Mouse (Mus musculus): Measurements from ENCODE around the gene Mllt11. TPM values are rescaled to one million over a fixed set of nuclear protein-coding genes. Genes with fewer than 3 reads are reported as not detected.
A peak's percentile ranks its signal among the peaks of the same experiment; 100 is the strongest.

Mllt11 gene
- total RNA-seq, 2 experiments from 2014 or later: 41.2 to 43.5 TPM

DNA sequence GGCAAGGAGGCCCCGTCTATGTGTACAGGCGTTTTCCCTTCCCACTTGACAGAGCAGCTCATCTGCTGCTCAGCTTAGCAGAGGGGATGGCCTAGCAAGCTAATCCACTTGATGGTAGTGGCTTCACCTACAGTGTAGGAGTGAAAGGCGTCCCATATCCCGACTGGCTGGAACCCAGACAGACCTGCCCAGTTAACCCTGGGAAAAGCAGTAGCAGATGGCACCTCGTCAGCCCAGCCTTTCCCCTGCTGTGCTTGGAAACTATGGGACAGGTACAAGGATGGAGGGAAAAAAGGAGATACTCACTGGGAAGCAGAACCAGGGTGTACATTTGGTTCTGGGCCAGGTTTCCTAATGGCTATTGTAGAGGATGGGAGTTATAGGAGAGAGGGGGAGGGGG is 18.4 kb upstream of the Mllt11 start:
- intact Hi-C loops (cut with DNase I; ENCODE audit: low total_unique reads): no loop called here
- DNase-seq: no peak

DNA sequence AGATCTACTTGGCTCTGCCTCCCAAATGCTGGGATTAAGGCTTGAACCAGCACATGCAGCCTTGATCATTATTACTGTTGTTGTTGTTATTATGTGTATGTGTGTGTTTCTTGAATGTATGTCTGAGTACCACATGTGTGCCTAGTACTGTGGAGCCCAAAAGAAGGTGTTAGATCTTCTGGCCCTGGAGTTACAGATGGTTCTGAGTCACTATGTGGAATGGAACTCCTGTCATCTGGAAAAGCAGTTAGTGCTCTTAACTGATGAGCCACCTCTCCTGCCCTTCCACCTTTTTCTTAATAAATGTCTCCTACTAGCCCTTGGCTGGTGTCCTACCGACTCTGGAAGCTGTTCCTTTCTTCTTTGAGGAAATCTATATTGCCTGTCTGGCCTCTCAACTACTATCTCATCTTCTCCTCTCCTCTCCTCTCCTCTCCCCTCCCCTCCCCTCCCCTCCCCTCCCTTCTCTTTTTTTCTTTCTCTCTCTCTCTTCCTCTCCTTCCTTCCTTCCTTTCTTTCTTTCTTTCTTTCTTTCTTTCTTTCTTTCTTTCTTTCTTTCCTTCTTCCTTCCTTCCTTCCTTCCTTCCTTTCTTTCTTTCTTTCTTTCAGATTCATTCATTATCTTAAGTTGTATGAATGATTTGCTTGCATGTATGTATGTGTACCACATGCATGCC is 15.8 kb upstream of the Mllt11 start:
- no peak for DNase-seq
- intact Hi-C loops (cut with DNase I; ENCODE audit: low total_unique reads): no loop called here

DNA sequence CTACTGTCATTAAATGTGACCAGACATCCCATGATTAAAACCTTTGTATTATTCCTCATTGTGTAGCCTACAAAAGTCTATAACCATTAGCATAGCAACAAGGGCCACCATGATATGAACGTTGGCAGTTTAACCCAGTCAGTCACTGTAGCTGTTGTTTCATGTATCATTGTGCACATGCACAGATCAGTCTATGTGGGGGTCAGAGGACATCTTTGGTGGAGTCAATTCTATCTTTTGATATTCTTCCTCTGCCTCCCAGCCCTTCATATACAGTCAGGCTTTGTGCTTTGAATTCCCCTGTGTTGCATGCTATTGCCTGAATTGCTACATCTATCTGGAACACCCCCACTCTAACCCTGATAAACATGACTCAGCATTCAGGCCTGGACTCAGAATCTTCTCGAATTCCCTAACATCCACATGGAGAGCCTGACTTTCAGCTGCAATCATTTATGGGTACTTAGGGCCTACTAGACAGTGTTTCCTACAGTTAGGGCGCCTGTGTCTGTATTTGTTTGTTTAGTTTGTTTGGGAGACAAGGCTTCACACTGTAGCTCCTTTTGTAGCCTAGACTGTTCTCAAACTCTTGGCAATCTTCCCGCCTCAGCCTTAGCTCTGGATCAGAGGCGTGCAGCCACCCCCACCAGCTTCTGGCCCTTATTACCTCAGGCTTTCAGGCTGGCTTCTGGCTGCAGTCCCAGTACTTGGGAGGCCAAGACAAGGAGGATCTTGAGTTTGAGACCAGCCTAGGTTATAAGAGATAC is 14.7 kb upstream of the Mllt11 start:
- peak; percentile 37 for DNase-seq
- intact Hi-C loops (cut with DNase I; ENCODE audit: low total_unique reads): no loop called here

DNA sequence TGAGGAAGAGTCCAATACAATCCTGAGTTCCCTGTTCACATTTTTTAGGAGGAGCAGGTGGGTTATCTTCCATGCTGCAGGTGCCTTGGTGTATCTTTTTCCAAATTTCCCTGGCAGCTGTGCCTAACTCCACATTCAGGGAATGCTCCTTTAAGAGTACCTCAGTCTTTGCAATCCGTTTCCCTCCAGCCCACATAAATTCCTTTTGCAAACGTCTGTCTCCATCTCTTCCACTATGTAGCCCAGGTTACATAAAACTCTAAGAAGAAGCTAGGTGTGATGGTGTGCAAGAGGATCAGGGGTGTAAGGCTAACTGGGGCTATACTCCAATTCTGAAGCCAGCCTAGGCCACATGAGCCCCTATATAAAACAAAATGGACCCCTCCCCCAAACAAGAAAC is 11.1 kb upstream of the Mllt11 start:
- no peak for DNase-seq
- intact Hi-C loops (cut with DNase I; ENCODE audit: low total_unique reads): no loop called here

DNA sequence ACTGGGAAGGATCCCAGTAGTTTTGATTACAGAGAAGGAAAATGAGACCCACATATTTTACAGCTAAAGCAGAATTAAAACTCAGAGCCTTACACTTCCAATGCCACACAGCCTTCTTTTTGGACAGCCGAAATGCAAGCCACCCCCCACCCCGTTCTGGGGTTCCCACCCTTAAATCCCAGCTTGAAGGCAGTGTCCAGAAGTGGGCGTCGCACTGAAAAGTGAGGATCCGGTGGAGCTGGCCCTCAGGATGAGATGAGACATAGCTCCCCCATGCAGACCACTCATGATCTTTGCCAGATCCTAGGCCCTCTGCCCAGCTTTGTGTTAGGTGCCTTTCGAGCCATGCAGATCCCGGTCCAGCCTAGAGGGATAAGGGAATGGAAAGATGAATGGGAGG is 9.5 kb upstream of the Mllt11 start, which contains the start of gene Gm128:
TSS of gene Gm128 (minus strand) at position 101 of the 400 bp plus-strand sequence.
- no peak for DNase-seq
- intact Hi-C loops (cut with DNase I; ENCODE audit: low total_unique reads): no loop called here

DNA sequence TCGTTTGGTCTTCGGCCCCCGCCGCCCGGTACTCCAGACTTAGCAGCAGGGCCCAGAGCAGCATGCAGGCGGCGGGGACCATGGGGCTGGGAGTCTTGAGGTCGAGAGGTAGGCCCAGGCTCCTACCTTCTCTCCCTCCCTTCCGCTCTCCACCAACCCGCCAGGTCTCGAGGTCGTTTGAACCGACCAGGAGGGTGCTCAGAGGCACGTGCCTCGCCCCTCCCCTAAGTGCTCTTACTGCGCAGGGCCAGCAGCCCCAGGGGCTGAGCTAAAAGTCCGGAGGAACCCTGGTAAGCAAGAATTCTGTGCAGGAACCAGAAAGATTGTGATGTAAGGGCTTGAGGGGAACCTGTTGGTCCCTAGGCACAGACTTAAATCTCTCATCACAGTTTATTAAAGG is 8.9 kb upstream of the Mllt11 start:
- intact Hi-C loops (cut with DNase I; ENCODE audit: low total_unique reads): no loop called here
- DNase-seq: no peak

DNA sequence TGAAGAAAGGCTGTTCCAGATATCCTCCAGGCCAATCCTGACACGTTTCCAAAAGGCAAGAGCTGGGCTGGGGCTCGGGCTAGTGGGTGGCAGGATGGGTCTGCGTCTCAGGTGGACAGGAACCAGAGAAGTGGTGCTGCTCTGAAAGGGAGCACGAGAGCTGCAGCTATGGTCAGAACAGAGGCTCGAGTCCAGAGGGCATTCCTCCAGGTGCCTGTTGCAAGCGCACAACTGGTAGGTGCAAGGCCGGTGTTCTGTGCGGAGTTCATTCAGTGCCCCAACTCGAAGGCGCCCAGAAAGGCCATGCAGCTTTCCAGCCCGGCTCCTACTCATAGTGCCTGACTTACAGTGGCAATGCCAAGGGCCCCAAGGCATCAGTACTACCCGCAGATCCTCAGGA is 8.0 kb upstream of the Mllt11 start:
- no peak for DNase-seq
- intact Hi-C loops (cut with DNase I; ENCODE audit: low total_unique reads): no loop called here

DNA sequence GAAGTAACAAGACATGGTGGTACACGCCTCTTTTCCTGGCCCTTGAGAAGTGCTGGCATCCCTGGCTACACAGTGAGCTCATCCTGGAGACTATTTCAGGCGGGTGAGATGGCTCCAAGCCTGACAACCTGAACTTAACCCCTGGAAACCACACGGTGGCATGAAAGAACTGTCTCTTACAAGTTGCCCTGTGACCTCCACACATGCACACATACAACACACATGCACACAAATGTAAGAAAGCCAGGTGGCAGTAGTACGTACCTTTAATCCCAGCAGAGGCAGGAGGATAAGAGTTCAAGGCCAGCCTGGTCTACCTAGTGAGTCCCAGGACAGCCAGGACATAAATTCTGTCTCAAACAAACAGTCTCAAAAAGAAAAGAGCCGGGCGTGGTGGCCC is 7.1 kb upstream of the Mllt11 start:
- no peak for DNase-seq
- intact Hi-C loops (cut with DNase I; ENCODE audit: low total_unique reads): no loop called here

DNA sequence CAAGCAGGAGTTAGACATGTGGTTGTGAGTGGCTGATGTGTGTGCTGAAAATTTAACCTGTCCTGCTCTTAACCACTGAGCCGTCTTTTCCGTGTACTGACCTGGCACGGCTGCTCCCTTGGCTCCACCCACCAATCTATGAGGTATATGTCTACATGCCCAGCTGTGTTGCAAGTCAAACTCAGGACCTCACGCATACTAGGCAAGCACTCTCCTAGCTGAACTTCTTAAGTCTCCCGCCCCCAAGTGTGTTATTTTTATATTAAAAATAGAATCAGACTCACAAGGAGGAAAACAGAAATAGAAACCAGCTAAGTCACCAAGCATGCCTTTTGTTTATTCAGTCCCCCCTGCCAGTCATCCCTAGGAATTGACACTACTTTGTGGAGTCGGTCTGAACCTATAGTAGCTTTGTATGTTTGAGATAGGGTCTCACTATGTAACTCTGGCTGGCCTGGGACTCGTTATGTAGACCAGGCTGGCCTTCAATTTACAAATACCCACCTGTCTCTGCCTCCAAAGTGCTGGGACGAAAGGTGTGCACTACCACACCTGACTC is 5.6 kb upstream of the Mllt11 start:
- intact Hi-C loops (cut with DNase I; ENCODE audit: low total_unique reads): no loop called here
- DNase-seq: no peak

DNA sequence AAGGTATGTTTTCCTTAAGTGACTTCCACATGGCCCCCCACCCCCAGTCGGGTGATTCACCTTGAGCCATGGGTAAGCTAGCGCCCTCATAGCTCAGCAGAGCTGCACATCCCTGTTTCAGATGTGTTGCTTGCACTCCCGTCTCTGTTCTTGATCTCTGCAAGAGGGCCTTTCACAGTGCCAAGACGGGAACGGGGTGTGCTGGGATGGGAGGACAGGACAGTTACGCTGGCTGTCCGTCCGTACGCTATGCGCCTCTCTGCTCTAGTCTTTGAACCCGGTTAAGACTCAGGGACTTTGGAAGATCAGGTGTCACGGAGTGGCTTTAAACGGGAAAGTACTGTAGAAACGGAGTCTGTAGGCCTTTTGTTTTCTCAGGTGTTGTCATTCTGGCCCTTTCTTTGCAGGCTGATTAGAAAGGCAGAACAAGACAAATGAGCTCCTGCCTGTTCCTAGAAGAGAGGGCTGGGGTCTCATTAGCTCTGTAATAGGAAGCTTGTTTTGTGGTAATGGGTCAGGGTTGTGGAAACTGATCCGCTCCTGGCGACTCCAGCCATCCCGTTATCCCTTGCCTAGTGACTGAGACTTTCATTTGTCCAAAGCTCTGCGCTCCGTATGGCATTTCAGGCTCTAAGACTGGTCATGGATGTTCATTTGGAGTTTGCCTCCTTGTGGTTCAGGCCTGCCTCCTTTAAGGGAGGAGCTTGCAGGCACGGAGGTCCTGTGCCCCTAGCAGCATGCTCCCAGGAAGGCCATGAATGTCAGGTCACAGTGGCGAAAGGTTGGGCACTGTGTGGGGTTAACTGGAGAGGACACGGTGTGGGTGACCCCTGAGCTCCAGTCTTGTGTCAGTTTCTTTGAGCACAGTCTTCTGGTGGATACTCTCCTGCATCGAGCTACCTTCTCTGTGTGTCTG is 3.7 kb upstream of the Mllt11 start:
- intact Hi-C loops (cut with DNase I; ENCODE audit: low total_unique reads): no loop called here

DNA sequence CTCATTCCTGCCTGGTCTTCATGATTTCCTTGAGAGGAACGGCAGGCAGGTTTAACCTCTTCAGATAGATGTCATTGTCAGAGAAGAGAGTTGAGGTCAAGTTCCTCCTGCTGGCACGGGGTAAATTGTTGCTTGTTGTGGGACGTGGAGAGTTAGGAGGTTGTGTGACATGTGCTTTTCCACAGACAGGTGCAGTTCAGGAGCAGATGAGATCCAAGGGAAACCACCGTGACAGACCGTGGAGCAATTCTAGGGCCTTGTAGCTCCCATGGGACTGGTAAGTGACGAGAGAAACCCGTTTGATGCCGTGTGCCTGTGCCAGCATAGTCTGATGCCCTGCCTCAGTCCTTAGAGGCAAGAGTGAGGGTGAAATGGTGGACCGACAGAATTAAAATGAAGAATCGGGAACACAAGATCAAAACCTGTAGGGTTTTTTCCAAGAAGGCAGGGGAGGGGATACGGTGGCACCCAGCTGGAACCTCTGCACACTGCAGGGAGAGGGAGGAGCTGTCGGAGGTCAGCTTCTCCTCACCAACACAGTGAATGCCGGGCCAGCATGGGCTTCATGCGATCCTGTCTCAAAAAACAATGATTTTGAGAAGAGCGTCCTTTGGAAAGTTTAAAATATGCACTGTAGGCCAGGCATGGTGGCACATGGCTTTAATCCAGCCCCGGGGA is 1.5 kb upstream of the Mllt11 start:
- no peak for DNase-seq
- intact Hi-C loops (cut with DNase I; ENCODE audit: low total_unique reads): no loop called here

More for the DNA sequence above, 3.7 kb upstream of the Mllt11 start:
- no peak for DNase-seq

DNA sequence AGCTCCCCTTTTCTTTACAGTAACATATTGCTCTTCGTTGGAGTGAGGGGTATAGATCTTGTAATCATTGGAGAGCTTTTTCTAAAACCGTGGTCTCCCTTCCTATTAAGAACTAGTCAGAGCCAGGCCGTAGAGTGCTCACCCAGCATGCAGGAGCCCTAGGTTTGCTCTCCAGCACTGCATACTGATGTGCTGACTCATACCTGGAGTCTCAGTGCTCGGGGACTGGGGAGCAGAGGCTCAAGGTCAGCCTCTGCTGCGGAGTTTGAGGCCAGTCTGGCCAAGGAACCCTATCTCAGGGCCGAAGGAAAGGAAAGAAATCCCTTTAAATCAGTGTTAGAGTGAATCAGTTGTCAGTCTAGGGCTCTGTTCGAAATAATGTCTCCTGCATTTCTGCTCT is 800 bp upstream of the Mllt11 start:
- intact Hi-C loops (cut with DNase I; ENCODE audit: low total_unique reads): no loop called here
- no peak for DNase-seq

DNA sequence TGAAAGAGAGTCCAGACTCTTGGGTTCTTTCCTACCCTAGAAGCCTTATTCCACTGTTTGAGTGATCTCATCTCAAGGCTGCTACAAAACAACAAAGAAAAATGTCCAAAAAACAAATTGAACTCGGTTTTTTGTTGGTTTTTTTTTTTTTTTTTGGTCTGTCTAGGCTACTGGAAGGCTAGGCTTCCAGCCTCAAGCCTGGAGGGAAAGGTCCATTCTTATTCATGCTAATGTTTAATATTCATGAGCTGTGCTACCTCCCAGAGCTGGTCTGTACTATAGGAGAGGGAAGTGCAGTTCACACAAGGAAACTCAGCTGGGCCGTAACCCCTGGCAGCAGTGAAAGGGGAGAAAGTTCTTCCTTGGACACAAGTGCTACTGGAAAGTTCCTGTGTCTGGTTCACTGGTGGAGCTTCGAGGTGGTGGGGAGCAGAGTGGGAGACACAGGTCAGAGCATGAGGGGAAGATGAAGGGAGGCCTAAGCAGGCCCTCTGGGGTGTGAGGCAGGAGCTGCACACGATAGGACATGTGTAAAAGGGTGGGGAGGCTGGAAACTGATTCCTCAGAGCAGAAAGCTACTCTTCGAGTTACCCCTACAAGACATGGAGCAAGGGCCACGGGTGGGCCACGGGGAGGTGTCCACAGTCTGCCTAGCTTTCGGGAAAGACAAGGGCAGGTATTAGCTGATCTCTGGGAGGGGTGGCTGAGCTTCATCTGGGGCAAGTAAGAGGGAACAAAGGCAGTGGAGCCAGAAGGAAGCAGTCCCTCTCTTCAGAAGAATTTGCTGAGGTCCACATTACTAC is 1.3 kb downstream of the Mllt11 start:
- intact Hi-C loops (cut with DNase I; ENCODE audit: low total_unique reads): no loop called here

DNA sequence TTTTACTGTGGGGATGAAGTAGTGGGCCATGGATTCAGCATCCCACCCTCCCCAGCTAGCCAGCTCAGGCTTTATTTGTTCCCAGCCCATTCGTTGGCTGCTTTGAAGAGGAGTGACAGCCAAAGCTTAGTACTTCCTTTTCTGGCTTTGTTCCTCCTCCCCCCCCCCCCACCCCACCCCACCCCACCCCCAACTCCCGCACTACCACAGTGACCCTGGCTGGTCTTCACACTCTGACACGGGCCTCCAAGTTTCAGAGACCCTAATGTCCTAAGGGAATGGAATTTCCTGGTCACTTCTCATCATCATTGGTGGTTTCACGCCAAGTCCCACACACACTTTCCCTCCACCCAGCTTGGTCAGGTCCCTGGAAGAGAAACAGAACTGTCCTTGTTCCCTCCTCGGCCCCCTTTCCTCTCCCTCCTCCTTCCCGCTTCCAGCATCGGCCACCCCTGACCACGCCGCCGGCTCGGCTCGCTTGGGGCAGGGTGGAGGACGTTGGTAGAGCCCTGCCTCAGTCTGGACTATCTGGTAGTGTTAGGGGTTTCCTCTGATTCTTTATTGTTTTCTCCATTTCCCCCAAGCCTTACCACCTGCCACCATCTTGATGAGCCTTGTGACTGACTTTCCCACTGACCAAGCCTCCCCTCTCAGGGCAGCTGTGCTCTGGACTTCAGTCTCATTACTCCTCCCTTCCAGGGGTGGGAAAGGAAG is 2.0 kb downstream of the Mllt11 start:
- peak; percentile 54 for DNase-seq
- intact Hi-C loops (cut with DNase I; ENCODE audit: low total_unique reads): no loop called here

More for the DNA sequence above, 1.3 kb downstream of the Mllt11 start:
- no peak for DNase-seq

DNA sequence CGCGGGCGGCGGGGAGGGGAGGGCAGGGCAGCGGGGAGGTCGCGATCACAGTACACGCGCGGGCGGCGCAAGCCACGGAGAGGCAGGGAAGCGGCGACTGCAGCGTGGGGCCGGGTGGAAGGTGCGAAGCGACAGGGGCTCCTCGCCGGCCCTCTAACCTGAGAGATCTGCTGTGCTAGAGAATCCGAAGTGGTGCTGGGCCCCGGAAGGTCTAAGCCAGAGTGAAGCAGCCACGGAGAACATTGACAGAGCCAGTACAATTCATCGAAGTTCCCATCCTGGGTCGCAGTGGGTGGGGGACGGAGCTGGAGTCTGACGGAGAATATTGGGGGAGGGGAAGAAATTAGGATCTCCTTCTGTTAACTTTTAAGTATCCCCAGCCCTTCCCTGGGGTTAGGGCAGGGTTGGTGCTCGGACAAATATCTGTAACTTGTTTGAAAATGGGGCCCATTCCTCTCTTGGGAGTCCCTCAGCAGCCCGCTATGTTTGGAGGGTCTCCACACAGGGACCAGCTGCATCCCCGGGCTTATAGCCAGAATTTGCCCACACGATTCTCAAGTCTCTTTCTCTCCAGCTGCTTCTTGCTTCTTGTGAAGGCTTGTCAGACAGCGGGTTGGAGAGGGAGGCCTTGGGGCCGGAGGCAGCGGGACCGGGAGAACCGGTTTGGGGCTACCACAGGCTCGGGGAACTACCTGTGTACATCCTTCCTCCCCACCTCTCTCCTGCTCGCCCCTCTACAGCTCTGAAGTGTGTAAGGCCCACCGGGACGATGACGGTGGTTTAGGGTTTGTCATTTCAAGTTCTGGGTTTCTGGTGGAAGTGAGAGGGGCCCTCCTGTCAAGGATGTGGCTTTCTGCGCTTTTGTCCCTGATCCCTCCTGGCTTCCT is 2.8 kb downstream of the Mllt11 start:
- peak; percentile 31 for DNase-seq
- intact Hi-C loops (cut with DNase I; ENCODE audit: low total_unique reads): no loop called here

DNA sequence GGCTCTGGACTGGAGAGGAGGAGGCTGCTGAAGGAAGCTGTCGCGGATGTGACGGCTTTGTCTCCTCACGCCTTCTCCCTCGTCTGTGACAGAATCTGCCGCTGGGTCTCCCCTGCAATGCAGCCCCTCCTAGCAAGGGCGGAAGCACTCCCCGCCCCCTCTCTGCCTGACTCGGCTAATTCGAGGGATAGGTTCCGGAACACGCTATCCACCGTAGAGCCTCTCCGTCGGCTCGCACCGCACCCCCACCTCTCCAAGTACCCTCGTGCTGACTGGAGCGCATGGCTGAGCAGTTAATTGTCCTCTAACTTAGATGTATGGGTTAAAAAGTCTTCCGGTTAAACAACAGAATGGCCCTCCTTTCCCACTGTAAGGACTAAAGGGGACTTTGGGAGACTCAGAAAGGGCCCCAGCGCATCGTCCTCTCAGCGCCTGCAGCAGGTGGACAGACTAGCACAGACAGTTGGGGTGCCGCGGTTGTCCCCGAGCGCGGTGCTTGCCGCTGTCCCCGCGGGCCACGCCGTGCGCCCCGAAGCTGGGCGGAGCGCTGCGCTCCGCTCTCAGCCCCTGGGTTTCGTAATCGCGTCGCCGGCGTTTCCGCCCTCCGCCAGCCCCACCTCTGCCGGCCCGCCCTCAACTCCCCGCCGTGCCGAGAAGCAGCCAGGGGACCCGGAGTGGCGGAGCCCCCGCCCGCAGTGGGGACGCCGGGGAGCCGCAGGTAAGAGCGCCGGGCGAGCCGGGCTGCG is 3.6 kb downstream of the Mllt11 start, which contains the start of gene Cdc42se1:
TSS of gene Cdc42se1 (plus strand) at position 585 of the 746 bp plus-strand sequence.
- intact Hi-C loops (cut with DNase I; ENCODE audit: low total_unique reads): no loop called here
- DNase-seq: peak; percentile 91
